Mouse (Mus musculus) CH12.LX (cell line): Measurements from ENCODE around the gene Tmem39b. TPM values are rescaled to one million over a fixed set of nuclear protein-coding genes. Genes with fewer than 3 reads are reported as not detected.

ENCODE experiments used
- DNase-seq: peaks from one replicate; pipeline ENCODE4 v3.0.0-alpha.2; 2013; ENCODE audit errors: extremely low read depth
- H3K27ac ChIP-seq: 2 replicates; pipeline ENCODE4 v1.5.1; 2012; ENCODE audit warnings: low read depth, mild to moderate bottlenecking, control low read depth, moderate library complexity; ENCODE audit not compliant: insufficient read depth
- H3K27me3 ChIP-seq: replicated peaks from 2 replicates; pipeline ENCODE3; 2012; ENCODE audit warnings: inconsistent platforms
- H3K36me3 ChIP-seq, 2 experiments: replicated peaks in 1 of 2; 2 replicates each; pipeline versions ENCODE3 to v1.6.1; 2012; ENCODE audit warnings: inconsistent platforms in 1 of 2, low read length in 1 of 2, mild to moderate bottlenecking in 1 of 2, mixed read lengths in 1 of 2, moderate library complexity in 1 of 2; ENCODE audit not compliant: control insufficient read depth in 1 of 2, insufficient read depth in 1 of 2
- H3K4me1 ChIP-seq, 2 experiments: 2 replicates each; pipeline ENCODE4 v1.6.1; 2012; ENCODE audit warnings: inconsistent platforms in 1 of 2, moderate library complexity in 1 of 2; ENCODE audit not compliant: insufficient read depth in 2 of 2, control insufficient read depth in 1 of 2
- H3K4me2 ChIP-seq: 2 replicates; pipeline ENCODE4 v1.6.1; 2012; ENCODE audit warnings: low read depth, mild to moderate bottlenecking, control low read depth; ENCODE audit not compliant: poor library complexity, insufficient read depth, severe bottlenecking
- H3K4me3 ChIP-seq, 3 experiments: fragments of 150-350 bp in 1 of 3; sonication (generic) in 1 of 3; replicated peaks in 1 of 3; 2 replicates each; pipeline versions ENCODE3 to v1.5.1; 2011 to 2012; ENCODE audit warnings: low read depth in 2 of 3, low read length in 2 of 3, mild to moderate bottlenecking in 2 of 3, moderate library complexity in 2 of 3, control low read depth in 1 of 3, improper control_type of control experiment in 1 of 3, inconsistent platforms in 1 of 3, mixed read lengths in 1 of 3; ENCODE audit not compliant: poor library complexity in 1 of 3
- H3K79me2 ChIP-seq: replicated peaks from 2 replicates; pipeline ENCODE4 v1.6.1; 2012; ENCODE audit warnings: mild to moderate bottlenecking, moderate library complexity; ENCODE audit not compliant: control insufficient read depth, poor library complexity, insufficient read depth, severe bottlenecking; ENCODE audit errors: extremely low read depth
- H3K9ac ChIP-seq: 2 replicates; pipeline ENCODE4 v1.6.1; 2012; ENCODE audit warnings: low read depth, mild to moderate bottlenecking, control low read depth, moderate library complexity; ENCODE audit not compliant: insufficient read depth
- H3K9me3 ChIP-seq: replicated peaks from 2 replicates; pipeline ENCODE3; 2012; ENCODE audit warnings: low read length, inconsistent platforms, mixed read lengths
- CTCF ChIP-seq, 2 experiments: IDR thresholded peaks in 1 of 2; conservative IDR thresholded peaks in 1 of 2; 2 replicates each; pipeline ENCODE4 v1.5.1; 2011 to 2012; ENCODE audit warnings: low read depth in 2 of 2, low read length in 2 of 2, improper control_type of control experiment in 1 of 2, inconsistent platforms in 1 of 2, mild to moderate bottlenecking in 1 of 2, moderate library complexity in 1 of 2
- ELF1 ChIP-seq: IDR thresholded peaks from 2 replicates; pipeline ENCODE4 v1.6.1; 2014; ENCODE audit warnings: low read depth, mild to moderate bottlenecking, inconsistent platforms, low read length, improper control_type of control experiment
- ETS1 ChIP-seq: conservative IDR thresholded peaks from 2 replicates; pipeline ENCODE4 v1.6.1; 2012; ENCODE audit warnings: low read depth, mild to moderate bottlenecking, inconsistent platforms, low read length, improper control_type of control experiment, moderate library complexity
- IRF4 ChIP-seq: IDR thresholded peaks from 2 replicates; pipeline ENCODE4 v1.6.1; 2014; ENCODE audit warnings: low read depth, mild to moderate bottlenecking, inconsistent platforms, low read length, improper control_type of control experiment
- MAFK ChIP-seq: IDR thresholded peaks from 2 replicates; pipeline ENCODE4 v1.6.1; 2011; ENCODE audit warnings: low read length, improper control_type of control experiment; ENCODE audit not compliant: insufficient replicate concordance
- MAX ChIP-seq: IDR thresholded peaks from 2 replicates; pipeline ENCODE4 v1.6.1; 2011; ENCODE audit warnings: low read length, improper control_type of control experiment
- NRF1 ChIP-seq: IDR thresholded peaks from 2 replicates; pipeline ENCODE4 v1.6.1; 2014; ENCODE audit warnings: low read depth, mild to moderate bottlenecking, inconsistent platforms, low read length, improper control_type of control experiment, moderate library complexity
- PAX5 ChIP-seq: IDR thresholded peaks from 2 replicates; pipeline ENCODE4 v1.6.1; 2012; ENCODE audit warnings: low read length, inconsistent platforms, mixed read lengths
- RAD21 ChIP-seq: IDR thresholded peaks from 2 replicates; pipeline ENCODE4 v1.6.1; 2011; ENCODE audit warnings: low read depth, mild to moderate bottlenecking, low read length, improper control_type of control experiment, moderate library complexity
- dilution Hi-C: fragments of 300-500 bp; cut with MboI; formaldehyde crosslinking; loops from 2 replicates; pipeline ENCODE4 v1.14.3; 2020; ENCODE audit warnings: low sequenced_read_pairs; ENCODE audit not compliant: extremely low pct_unique_long_range_greater_than_20kb, extremely low pct_ligation_motif_present
- in situ Hi-C: fragments of 300-500 bp; cut with MboI; formaldehyde crosslinking; loops from 3 replicates; pipeline ENCODE4 v1.14.3; 2019; ENCODE audit warnings: low sequenced_read_pairs, low pct_ligation_motif_present, low pct_unique_long_range_greater_than_20kb, mixed read lengths
- polyA plus RNA-seq: library from polyadenylated mRNA; unstranded; fragments of >175 nt; gene quantifications from 2 replicates; pipeline ENCODE4 v1.2.1, GENCODE M21; 2012; ENCODE audit warnings: low read depth; ENCODE audit not compliant: insufficient read length
- total RNA-seq, 2 experiments: library from RNA; depleted of rRNA; stranded (reverse); fragments of 300-350 nt in 1 of 2; fragments of >200 nt in 1 of 2; gene quantifications; 2 replicates each; pipeline ENCODE4 v1.2.3; 2012 to 2014

Tmem39b gene
- total and polyA plus RNA-seq, 3 experiments: 11.3 to 37.7 (median 14.6) TPM

DNA sequence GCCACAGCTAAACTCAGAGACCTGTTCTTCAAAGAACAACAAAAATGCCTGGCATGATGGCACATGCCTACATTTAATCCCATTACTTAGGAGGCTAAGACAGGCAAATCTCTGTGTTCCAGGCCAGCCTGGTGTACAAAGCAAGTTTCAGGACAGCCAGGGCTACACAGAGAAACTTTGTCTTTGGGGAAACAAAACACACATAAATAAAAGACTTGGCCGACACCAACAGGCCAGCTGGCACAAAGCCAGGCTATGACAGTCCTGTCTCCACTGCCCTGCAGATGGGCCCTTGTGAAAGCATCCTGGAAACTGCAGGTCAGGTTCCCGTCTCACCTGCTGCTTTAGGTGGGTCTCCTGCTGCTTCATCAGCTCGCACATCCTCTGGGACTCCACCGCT is 65.7 kb downstream of the Tmem39b start:
- in situ Hi-C loops: no loop called here
- TF ChIP-seq MAX: no peak
- no peak for TF ChIP-seq CTCF (conservative IDR thresholded peaks at IDR 0.05 in 1 of 2, IDR thresholded peaks at IDR 0.05 in 1 of 2; ENCODE audit: low read depth in 2 of 2, low read length in 2 of 2)
- TF ChIP-seq NRF1: no peak
- TF ChIP-seq ETS1: no peak
- no peak for TF ChIP-seq RAD21
- no peak for TF ChIP-seq IRF4
- TF ChIP-seq PAX5: no peak
- TF ChIP-seq ELF1: no peak
- no peak for TF ChIP-seq MAFK
- Histone ChIP-seq H3K4me1 (peaks cover 0 to 8% of the 10 kb centered on the region in 2 experiments; a peak in 1 of 4 replicates), H3K27ac (no peak overlapping the region), H3K4me2 (no peak overlapping the region), H3K9ac (no peak overlapping the region), H3K4me3 (no peak overlapping the region), H3K27me3 (no peaks in the 10 kb centered on the region), H3K79me2 (no peaks in the 10 kb centered on the region; the same call in 1 of the 2 replicates), H3K36me3 (peaks cover 82 to 97% of the 10 kb centered on the region in 2 experiments), H3K9me3 (no peaks in the 10 kb centered on the region)
- DNase-seq: no peak
- dilution Hi-C loops: no loop called here

Other genes starting within 250 kb of the Tmem39b start
- 20.2 and 20.4 TPM in 2 replicates for gene Bsdc1, start 235.3 kb downstream of the Tmem39b start, total RNA-seq (2012; rRNA removed)
- gene Bsdc1, start 235.3 kb downstream of the Tmem39b start, total RNA-seq (2014; rRNA removed): 19.3 and 20.6 TPM in 2 replicates
- 16.1 and 27.2 TPM in 2 replicates for gene Bsdc1, start 235.3 kb downstream of the Tmem39b start, polyA plus RNA-seq
- 0.13 TPM in 1 of 2 replicates, not detected in the other for gene Tssk3, start 205.8 kb downstream of the Tmem39b start, total RNA-seq (2012; rRNA removed)
- gene Tssk3, start 205.8 kb downstream of the Tmem39b start, total RNA-seq (2014; rRNA removed): not detected in 2 replicates
- gene Tssk3, start 205.8 kb downstream of the Tmem39b start, polyA plus RNA-seq: not detected in 2 replicates
- not detected in 2 replicates for gene Fam229a, start 205.6 kb downstream of the Tmem39b start, total RNA-seq (2012; rRNA removed)
- gene Fam229a, start 205.6 kb downstream of the Tmem39b start, total RNA-seq (2014; rRNA removed): not detected in 2 replicates
- not detected in 2 replicates for gene Fam229a, start 205.6 kb downstream of the Tmem39b start, polyA plus RNA-seq
- gene Marcksl1, start 183.3 kb downstream of the Tmem39b start, total RNA-seq (2012; rRNA removed): 194 and 195 TPM in 2 replicates
- gene Marcksl1, start 183.3 kb downstream of the Tmem39b start, total RNA-seq (2014; rRNA removed): 260 and 265 TPM in 2 replicates
- gene Marcksl1, start 183.3 kb downstream of the Tmem39b start, polyA plus RNA-seq: 423 and 494 TPM in 2 replicates
- gene Hdac1, start 154.1 kb downstream of the Tmem39b start, total RNA-seq (2012; rRNA removed): 71.7 and 75.4 TPM in 2 replicates
- 104 and 106 TPM in 2 replicates for gene Hdac1, start 154.1 kb downstream of the Tmem39b start, total RNA-seq (2014; rRNA removed)
- gene Hdac1, start 154.1 kb downstream of the Tmem39b start, polyA plus RNA-seq: 231 and 233 TPM in 2 replicates
- gene Lck, start 123.2 kb downstream of the Tmem39b start, total RNA-seq (2012; rRNA removed): 67.2 and 80.9 TPM in 2 replicates
- gene Lck, start 123.2 kb downstream of the Tmem39b start, total RNA-seq (2014; rRNA removed): 64.6 and 70.0 TPM in 2 replicates
- 138 and 177 TPM in 2 replicates for gene Lck, start 123.2 kb downstream of the Tmem39b start, polyA plus RNA-seq
- 1.1 and 1.4 TPM in 2 replicates for gene Fam167b, start 118.3 kb downstream of the Tmem39b start, total RNA-seq (2012; rRNA removed)
- gene Fam167b, start 118.3 kb downstream of the Tmem39b start, total RNA-seq (2014; rRNA removed): 0.49 TPM in 1 of 2 replicates, not detected in the other
- gene Fam167b, start 118.3 kb downstream of the Tmem39b start, polyA plus RNA-seq: 0.82 and 1.2 TPM in 2 replicates
- gene Eif3i, start 96.2 kb downstream of the Tmem39b start, total RNA-seq (2012; rRNA removed): 667 and 673 TPM in 2 replicates
- gene Eif3i, start 96.2 kb downstream of the Tmem39b start, total RNA-seq (2014; rRNA removed): 702 and 753 TPM in 2 replicates
- 418 and 446 TPM in 2 replicates for gene Eif3i, start 96.2 kb downstream of the Tmem39b start, polyA plus RNA-seq
- 111 and 121 TPM in 2 replicates for gene Tmem234, start 96.2 kb downstream of the Tmem39b start, total RNA-seq (2012; rRNA removed)
- 97.6 and 104 TPM in 2 replicates for gene Tmem234, start 96.2 kb downstream of the Tmem39b start, total RNA-seq (2014; rRNA removed)
- 112 and 113 TPM in 2 replicates for gene Tmem234, start 96.2 kb downstream of the Tmem39b start, polyA plus RNA-seq
- gene Dcdc2b, start 82.6 kb downstream of the Tmem39b start, total RNA-seq (2012; rRNA removed): 0.59 and 1.6 TPM in 2 replicates
- not detected in 2 replicates for gene Dcdc2b, start 82.6 kb downstream of the Tmem39b start, total RNA-seq (2014; rRNA removed)
- gene Dcdc2b, start 82.6 kb downstream of the Tmem39b start, polyA plus RNA-seq: 0.66 and 1.1 TPM in 2 replicates
- 24.3 and 27.0 TPM in 2 replicates for gene Iqcc, start 77.7 kb downstream of the Tmem39b start, total RNA-seq (2012; rRNA removed)
- 15.9 and 18.4 TPM in 2 replicates for gene Iqcc, start 77.7 kb downstream of the Tmem39b start, total RNA-seq (2014; rRNA removed)
- 13.5 and 14.1 TPM in 2 replicates for gene Iqcc, start 77.7 kb downstream of the Tmem39b start, polyA plus RNA-seq
- 24.0 and 24.2 TPM in 2 replicates for gene Ccdc28b, start 72.9 kb downstream of the Tmem39b start, total RNA-seq (2012; rRNA removed)
- gene Ccdc28b, start 72.9 kb downstream of the Tmem39b start, total RNA-seq (2014; rRNA removed): 27.3 and 35.5 TPM in 2 replicates
- 26.6 and 28.0 TPM in 2 replicates for gene Ccdc28b, start 72.9 kb downstream of the Tmem39b start, polyA plus RNA-seq
- gene Txlna, start 55.8 kb downstream of the Tmem39b start, total RNA-seq (2012; rRNA removed): 51.8 and 68.2 TPM in 2 replicates
- gene Txlna, start 55.8 kb downstream of the Tmem39b start, total RNA-seq (2014; rRNA removed): 50.0 and 52.2 TPM in 2 replicates
- gene Txlna, start 55.8 kb downstream of the Tmem39b start, polyA plus RNA-seq: 64.7 and 103 TPM in 2 replicates
- gene Kpna6, start 24.1 kb downstream of the Tmem39b start, total RNA-seq (2012; rRNA removed): 17.3 and 23.9 TPM in 2 replicates
- 19.6 and 22.4 TPM in 2 replicates for gene Kpna6, start 24.1 kb downstream of the Tmem39b start, total RNA-seq (2014; rRNA removed)
- gene Kpna6, start 24.1 kb downstream of the Tmem39b start, polyA plus RNA-seq: 25.8 and 26.4 TPM in 2 replicates
- 58.6 and 65.9 TPM in 2 replicates for gene Khdrbs1, start 45.5 kb upstream of the Tmem39b start, total RNA-seq (2012; rRNA removed)
- 67.4 and 79.0 TPM in 2 replicates for gene Khdrbs1, start 45.5 kb upstream of the Tmem39b start, total RNA-seq (2014; rRNA removed)
- gene Khdrbs1, start 45.5 kb upstream of the Tmem39b start, polyA plus RNA-seq: 125 TPM in 2 replicates
- gene Ptp4a2, start 114.4 kb upstream of the Tmem39b start, total RNA-seq (2012; rRNA removed): 113 and 163 TPM in 2 replicates
- 415 and 493 TPM in 2 replicates for gene Ptp4a2, start 114.4 kb upstream of the Tmem39b start, total RNA-seq (2014; rRNA removed)
- gene Ptp4a2, start 114.4 kb upstream of the Tmem39b start, polyA plus RNA-seq: 327 and 467 TPM in 2 replicates
- 0.04 TPM in 2 replicates for gene Spocd1, start 232.4 kb upstream of the Tmem39b start, total RNA-seq (2012; rRNA removed)
- gene Spocd1, start 232.4 kb upstream of the Tmem39b start, total RNA-seq (2014; rRNA removed): 0.07 TPM in 1 of 2 replicates, not detected in the other
- gene Spocd1, start 232.4 kb upstream of the Tmem39b start, polyA plus RNA-seq: 0.08 TPM in 1 of 2 replicates, not detected in the other